Mouse (Mus musculus): ENCODE data around the gene Smim12. TPM values are rescaled to one million over a fixed set of nuclear protein-coding genes. Genes with fewer than 3 reads are reported as not detected.
A peak's percentile ranks its signal among the peaks of the same experiment; 100 is the strongest.

Gene Smim12
- polyA plus RNA-seq, 1 experiment from 2014 or later, result 48.0 TPM

DNA sequence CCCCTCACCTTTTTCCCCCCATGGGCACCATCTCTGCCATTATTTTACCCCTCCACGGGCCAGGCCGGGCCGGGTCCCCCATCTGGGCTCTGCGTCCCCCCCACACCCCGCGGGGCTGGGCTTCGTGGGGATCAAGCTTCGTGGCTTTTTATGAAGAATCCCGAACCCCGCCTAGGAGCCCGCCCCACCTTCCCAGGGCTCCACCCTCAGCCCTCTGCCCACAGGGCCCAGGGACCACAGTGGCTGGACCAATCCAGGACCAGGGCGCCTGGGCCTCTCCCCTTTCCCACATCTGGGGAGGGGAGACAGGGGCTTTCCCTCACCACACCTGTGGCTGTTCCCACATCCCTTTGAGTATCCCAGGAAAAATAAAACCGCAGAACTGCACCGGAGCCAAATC is 7.0 kb upstream of the Smim12 start:
- peak; percentile 10; the same call in 1 of the 2 replicates for ATAC-seq
- H3K9me3 ChIP-seq, result no peaks in the 10 kb centered on the region
- no peaks in the 10 kb centered on the region for H3K36me3 ChIP-seq
- H3K4me2 ChIP-seq (replicated peaks), result peak overlapping the region; percentile 96
- peak overlapping the region; percentile 79; the same call in 1 of the 2 replicates for H3K27ac ChIP-seq
- peaks cover 37% of the 10 kb centered on the region for H3K4me1 ChIP-seq (replicated peaks)
- peak overlapping the region; percentile 80 for H3K9ac ChIP-seq (replicated peaks)
- 2% methylated on average over 14 of the region's 14 CpGs for WGBS
- peaks cover 15% of the 10 kb centered on the region for H3K27me3 ChIP-seq
- peak overlapping the region; percentile 56 for H3K4me3 ChIP-seq (replicated peaks)

DNA sequence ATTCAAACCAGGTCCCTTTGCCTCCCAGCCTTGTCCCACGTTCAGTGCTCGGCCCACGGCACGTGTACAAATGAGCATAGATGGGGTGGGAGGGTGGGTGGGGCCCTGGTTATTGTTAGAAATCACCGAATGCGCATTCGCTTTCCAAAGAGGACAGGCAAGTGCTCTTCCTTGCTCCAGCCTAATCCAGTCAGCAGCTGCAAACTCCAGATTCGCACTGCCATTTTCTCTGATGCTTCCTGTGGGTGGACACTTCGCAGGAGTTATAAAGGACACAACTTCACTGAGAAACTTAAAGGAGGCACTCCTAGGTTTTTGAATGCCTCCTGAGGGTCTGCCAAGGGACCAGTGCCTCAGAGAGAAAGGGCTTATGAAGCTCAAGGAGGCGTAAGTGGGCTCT is 6.3 kb upstream of the Smim12 start:
- ATAC-seq, result no peak
- 50% methylated on average over 10 of the region's 10 CpGs for WGBS
- Histone ChIP-seq H3K9me3 (no peaks in the 10 kb centered on the region), H3K4me3 (replicated peaks) (no peak overlapping the region), H3K4me1 (replicated peaks) (peaks cover 31% of the 10 kb centered on the region), H3K27me3 (peaks cover 15% of the 10 kb centered on the region), H3K27ac (no peak overlapping the region), H3K4me2 (replicated peaks) (no peak overlapping the region), H3K9ac (replicated peaks) (no peak overlapping the region), H3K36me3 (no peaks in the 10 kb centered on the region)

DNA sequence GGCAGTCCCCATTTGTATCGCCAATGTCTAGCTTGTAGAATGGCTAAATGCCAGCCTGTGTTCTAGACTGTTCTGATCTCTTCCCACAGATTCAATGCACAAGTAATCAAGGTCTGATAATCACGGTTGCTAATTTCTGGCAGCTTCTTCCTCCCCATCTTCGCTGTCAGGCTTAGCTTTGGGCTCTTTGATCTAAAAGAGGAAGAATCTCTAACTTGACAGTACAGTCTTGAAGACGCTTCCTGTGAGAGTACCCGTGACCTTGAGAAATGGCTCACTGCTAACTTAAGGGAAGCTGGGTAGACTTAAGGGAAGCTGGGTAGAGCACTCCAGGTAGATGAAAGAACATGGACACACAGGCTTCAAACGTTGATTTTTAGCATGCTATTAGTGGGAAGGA is 888 bp upstream of the Smim12 start:
- Histone ChIP-seq H3K9ac (replicated peaks) (no peak overlapping the region), H3K4me1 (replicated peaks) (peaks cover 14% of the 10 kb centered on the region), H3K27me3 (peaks cover 8% of the 10 kb centered on the region), H3K9me3 (no peaks in the 10 kb centered on the region), H3K4me3 (replicated peaks) (no peak overlapping the region), H3K36me3 (peaks cover 12% of the 10 kb centered on the region), H3K4me2 (replicated peaks) (no peak overlapping the region), H3K27ac (no peak overlapping the region)
- 67% methylated on average over 6 of the region's 6 CpGs for WGBS
- ATAC-seq, result no peak

DNA sequence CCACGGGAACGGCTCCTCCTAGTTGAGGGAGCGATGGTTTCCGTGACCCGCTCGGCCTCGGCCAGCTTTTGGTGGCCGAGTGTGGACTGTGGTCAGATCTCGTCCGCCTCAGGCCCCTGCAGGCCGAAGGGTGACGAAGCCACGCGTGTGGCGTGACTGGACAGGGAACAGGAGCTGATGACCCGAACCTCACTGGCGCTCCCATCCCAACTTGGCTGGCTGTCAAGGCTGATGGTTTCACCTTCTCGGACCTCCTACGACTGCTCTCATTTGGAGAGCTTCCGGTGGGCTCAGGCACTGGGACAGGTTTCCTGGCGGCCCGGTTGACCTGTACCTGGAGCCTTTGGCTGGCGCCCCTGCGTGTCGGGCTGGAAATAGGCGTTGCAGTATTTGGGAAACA is 369 bp downstream of the Smim12 start:
- H3K4me3 ChIP-seq (replicated peaks), result peak overlapping the region; percentile 98
- under 1% methylated on average over 26 of the region's 26 CpGs for WGBS
- H3K4me1 ChIP-seq (replicated peaks), result peaks cover 14% of the 10 kb centered on the region

DNA sequence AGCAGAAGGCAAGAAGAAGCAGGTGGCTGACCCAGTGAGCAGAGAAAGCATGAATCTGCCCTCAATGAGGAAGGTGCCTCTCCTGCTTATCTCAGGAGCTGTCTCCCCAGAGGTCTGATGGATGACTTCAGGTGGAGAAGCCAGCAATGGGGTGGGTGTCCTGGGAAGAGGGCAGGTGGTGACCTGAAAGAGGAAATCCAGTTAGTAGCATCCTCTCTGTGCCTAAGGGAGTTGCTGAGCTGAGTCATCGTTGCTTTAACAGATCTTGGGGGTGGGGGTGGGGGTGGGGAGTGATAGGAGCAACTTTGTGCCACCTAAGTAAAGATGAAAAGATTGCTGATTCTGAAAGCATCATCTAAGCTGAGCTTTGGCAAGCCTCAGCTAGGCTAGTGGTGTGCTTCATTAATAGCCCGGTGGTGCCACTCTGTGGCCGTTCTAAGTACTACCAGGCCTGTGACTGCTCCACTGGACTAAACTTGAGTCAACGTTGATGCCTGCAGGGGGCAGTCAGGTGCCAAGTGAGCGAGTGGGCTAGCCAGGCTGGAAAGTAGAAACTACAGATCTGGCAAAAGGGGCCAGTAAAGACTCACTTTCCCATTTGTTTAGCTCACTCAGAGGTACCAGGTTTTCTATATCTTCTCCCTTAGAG is 6.2 kb downstream of the Smim12 start:
- Histone ChIP-seq H3K9ac (replicated peaks) (no peak overlapping the region), H3K36me3 (peaks cover 22% of the 10 kb centered on the region), H3K4me1 (replicated peaks) (peaks cover 13% of the 10 kb centered on the region), H3K9me3 (no peaks in the 10 kb centered on the region), H3K27me3 (no peaks in the 10 kb centered on the region), H3K27ac (no peak overlapping the region), H3K4me2 (replicated peaks) (no peak overlapping the region), H3K4me3 (replicated peaks) (no peak overlapping the region)
- under 1% methylated on average over 5 of the region's 5 CpGs for WGBS
- ATAC-seq, result peak; percentile 95

More for the DNA sequence above, 369 bp downstream of the Smim12 start:
- peaks cover 22% of the 10 kb centered on the region for H3K36me3 ChIP-seq
- no peaks in the 10 kb centered on the region for H3K27me3 ChIP-seq
- H3K4me2 ChIP-seq (replicated peaks), result peak overlapping the region; percentile 78
- H3K9me3 ChIP-seq, result no peaks in the 10 kb centered on the region
- peak overlapping the region; percentile 48; the same call in 1 of the 2 replicates for H3K27ac ChIP-seq
- ATAC-seq, result no peak
- H3K9ac ChIP-seq (replicated peaks), result peak overlapping the region; percentile 98

DNA sequence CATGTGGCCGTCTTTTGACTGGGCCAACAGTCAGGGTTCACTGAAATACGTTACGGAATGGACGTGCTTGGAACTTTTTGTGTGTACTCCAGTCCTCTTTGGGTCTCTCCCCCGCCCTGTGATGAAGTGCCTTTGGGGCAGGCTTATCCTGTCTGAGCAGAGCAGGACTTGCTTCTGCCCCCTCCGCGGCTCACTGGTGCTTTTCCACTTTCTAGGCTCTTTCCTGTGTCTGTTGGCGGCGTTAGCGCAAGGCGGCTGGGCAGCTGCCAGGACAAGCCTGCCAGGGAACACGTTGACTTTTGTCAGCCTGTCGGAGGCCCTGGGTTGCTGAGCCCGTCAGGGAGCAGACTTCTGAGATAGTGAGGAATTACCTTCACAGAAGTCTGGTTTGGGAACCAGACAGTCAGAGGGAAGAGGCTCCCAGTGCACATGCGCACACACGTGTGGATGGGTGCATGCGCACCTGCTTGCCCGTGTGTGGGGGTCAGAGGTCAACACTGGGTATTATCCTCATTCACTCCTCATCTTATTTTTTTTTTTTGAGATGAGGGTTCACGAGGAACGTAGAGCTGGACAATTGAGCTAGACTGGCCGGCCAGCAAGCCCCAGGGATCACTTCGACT is 8.5 kb downstream of the Smim12 start:
- ATAC-seq, result no peak
- Histone ChIP-seq H3K4me3 (replicated peaks) (no peak overlapping the region), H3K4me2 (replicated peaks) (no peak overlapping the region), H3K4me1 (replicated peaks) (peaks cover 7% of the 10 kb centered on the region; the same call in 1 of the 2 replicates), H3K9ac (replicated peaks) (peak overlapping the region; percentile 24; the same call in 1 of the 2 replicates), H3K27me3 (no peaks in the 10 kb centered on the region), H3K27ac (no peak overlapping the region), H3K9me3 (no peaks in the 10 kb centered on the region), H3K36me3 (peaks cover 16% of the 10 kb centered on the region)
- WGBS, result 62% methylated on average over 22 of the region's 22 CpGs

DNA sequence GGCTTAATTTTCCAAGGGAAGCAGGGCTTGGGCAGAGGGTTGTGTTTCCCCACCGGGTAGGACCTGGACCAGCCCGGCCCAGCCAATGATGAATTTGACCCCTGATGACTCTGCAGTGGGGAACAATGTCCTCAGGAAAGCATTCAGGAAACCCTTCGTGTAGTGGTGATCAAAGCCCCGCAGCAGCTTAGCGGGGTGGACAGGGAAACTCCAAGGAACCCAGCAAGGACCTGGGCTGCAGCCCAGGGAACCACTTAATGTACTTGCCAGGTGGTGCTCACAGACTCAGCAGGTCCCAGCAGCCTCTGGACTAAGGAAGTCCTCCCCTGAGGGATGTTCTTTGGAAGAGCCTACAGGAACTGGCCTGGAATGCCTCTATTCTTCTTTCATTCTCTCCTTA is 13.2 kb downstream of the Smim12 start:
- H3K4me2 ChIP-seq (replicated peaks), result no peak overlapping the region
- no peak overlapping the region for H3K9ac ChIP-seq (replicated peaks)
- no peaks in the 10 kb centered on the region for H3K27me3 ChIP-seq
- H3K4me3 ChIP-seq (replicated peaks), result no peak overlapping the region
- no peak for ATAC-seq
- H3K4me1 ChIP-seq (replicated peaks), result peaks cover 6% of the 10 kb centered on the region; the same call in 1 of the 2 replicates
- no peaks in the 10 kb centered on the region for H3K36me3 ChIP-seq
- no peak overlapping the region for H3K27ac ChIP-seq
- no peaks in the 10 kb centered on the region for H3K9me3 ChIP-seq
- 56% methylated on average over 5 of the region's 5 CpGs for WGBS

DNA sequence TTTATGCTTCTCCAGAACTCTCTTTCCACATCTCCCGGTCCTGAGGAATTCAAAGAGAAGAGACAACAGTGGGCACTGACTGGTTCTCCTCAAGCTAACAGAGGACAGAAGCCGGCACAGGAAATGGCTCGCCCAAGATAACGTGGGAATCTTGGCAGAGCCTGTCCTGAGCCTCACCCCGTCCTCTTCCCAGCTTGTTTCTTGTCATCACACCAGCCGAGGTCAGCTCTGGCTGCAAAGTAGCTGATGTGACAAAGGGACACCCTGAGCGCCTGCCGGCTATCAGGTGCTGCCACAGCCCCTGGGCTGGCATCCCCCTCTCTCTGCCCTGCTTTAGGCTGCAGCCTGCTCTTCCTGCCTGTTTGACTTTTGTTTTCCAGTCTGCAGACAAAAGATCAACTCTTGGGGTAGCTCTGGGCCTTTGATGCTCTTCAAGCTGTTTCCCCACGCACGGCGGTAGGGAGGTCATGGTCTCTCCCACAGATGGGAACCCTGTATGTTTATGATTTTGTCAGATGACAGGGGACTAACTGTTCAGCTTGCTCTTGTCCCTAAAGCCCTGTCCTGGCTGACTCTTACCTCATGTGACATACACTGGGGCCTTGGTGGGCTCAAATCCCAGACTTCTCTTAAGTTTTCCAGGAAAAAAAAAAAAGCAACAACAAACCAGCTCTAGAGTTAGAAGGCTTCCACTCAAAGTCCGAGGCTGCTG is 14.8 kb downstream of the Smim12 start:
- Histone ChIP-seq H3K4me3 (replicated peaks) (no peak overlapping the region), H3K4me2 (replicated peaks) (no peak overlapping the region), H3K9me3 (no peaks in the 10 kb centered on the region), H3K27ac (no peak overlapping the region; the same call in 1 of the 2 replicates), H3K36me3 (no peaks in the 10 kb centered on the region), H3K27me3 (no peaks in the 10 kb centered on the region), H3K9ac (replicated peaks) (no peak overlapping the region), H3K4me1 (replicated peaks) (no peaks in the 10 kb centered on the region)
- no peak for ATAC-seq
- WGBS, result 63% methylated on average over 12 of the region's 12 CpGs

DNA sequence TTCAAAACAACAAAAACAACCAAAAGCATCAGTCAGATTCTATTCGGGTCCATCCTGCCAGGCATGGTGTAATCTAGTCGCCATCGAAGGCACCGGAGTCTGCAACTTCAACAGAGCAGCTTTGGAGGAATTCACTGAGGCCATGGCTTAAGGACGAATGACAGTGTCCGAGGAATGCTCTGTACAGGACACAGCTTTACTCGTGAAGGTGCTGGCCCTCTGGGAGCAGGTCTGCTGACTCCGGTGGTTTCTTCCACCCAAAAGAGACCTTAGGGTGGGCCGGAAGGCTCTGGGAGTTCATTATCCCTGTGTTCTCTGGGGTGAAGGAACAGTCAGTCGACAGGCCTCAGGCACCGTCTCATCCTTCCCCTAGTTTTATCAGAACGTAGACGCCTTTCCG is 18.0 kb downstream of the Smim12 start:
- 93% methylated on average over 14 of the region's 14 CpGs for WGBS
- Histone ChIP-seq H3K9ac (replicated peaks) (no peak overlapping the region), H3K9me3 (no peaks in the 10 kb centered on the region), H3K4me1 (replicated peaks) (no peaks in the 10 kb centered on the region), H3K4me2 (replicated peaks) (no peak overlapping the region), H3K27me3 (no peaks in the 10 kb centered on the region), H3K27ac (no peak overlapping the region), H3K36me3 (no peaks in the 10 kb centered on the region), H3K4me3 (replicated peaks) (no peak overlapping the region)
- ATAC-seq, result no peak

DNA sequence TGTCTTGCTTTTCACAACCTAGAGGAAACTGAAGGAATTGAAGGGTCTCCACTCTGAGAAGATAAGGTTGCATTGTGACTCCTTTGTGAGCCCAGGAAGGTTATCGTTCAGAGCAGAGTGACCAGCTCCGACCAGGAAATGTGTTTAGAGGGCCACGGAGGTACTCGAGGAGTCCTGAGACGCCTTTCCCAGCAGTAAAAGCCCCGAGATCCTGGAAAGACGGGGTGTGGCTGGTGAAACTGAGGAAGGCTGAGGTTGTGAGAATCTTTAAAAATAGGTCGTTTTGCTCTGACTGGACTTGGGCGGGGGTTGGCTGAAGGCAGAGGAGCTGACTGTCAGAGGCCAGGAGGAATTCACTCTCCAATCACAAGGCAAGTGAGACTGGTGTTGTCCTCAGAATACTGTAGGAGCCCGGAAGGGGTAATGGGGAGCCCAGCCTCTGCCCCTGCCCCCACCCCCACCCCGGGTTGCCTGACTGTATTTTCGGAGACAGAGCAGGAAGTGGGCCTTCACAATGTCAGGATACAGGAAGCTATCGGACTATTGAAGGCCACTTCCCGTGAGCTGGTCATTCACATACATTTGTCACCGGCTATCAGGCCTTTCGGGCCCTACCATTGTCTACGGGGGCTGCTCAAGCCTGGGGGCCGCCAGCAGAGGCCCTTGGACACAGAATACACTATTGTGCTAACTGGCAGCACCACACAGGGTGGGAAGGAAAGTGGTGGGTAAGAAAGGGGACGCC is 20.0 kb downstream of the Smim12 start:
- no peaks in the 10 kb centered on the region for H3K4me1 ChIP-seq (replicated peaks)
- H3K36me3 ChIP-seq, result no peaks in the 10 kb centered on the region
- no peak overlapping the region for H3K4me2 ChIP-seq (replicated peaks)
- no peak overlapping the region for H3K4me3 ChIP-seq (replicated peaks)
- no peaks in the 10 kb centered on the region for H3K9me3 ChIP-seq
- WGBS, result 61% methylated on average over 19 of the region's 19 CpGs
- H3K27me3 ChIP-seq, result no peaks in the 10 kb centered on the region
- no peak overlapping the region for H3K27ac ChIP-seq
- ATAC-seq, result no peak
- no peak overlapping the region for H3K9ac ChIP-seq (replicated peaks)

DNA sequence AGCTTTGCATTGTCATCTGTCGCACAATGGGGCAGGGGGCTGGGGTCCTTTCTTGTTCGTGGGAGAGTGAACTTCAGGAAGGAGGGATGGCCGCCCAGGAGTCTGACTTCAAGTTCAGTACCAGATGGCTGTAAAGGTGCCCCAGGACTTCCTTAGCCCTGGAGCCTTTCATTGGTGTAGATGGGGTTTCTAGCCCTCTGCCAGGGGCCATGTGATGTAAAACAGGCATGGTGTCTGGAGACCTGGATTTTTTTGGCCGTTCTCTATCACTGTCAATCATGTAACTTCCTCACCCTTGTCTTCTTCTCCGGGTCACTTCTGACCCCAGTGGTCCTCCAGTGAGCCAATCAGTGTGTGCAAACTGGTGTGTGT is 20.6 kb downstream of the Smim12 start:
- Histone ChIP-seq H3K9ac (replicated peaks) (no peak overlapping the region), H3K9me3 (no peaks in the 10 kb centered on the region), H3K4me2 (replicated peaks) (no peak overlapping the region), H3K27ac (no peak overlapping the region), H3K4me1 (replicated peaks) (no peaks in the 10 kb centered on the region), H3K27me3 (no peaks in the 10 kb centered on the region), H3K36me3 (no peaks in the 10 kb centered on the region), H3K4me3 (replicated peaks) (no peak overlapping the region)
- no peak for ATAC-seq
- WGBS, result 52% methylated on average over 5 of the region's 5 CpGs

All from midbrain, embryonic 13.5 days (tissue).